Mouse (Mus musculus) left cerebral cortex, postnatal 4 days (tissue): ENCODE measurements at regions not wholly inside any gene's neighbourhood (a gene's known extent, or its start where the extent isn't known, plus 50 kb on each side); places are given as distances from the start of the nearest gene placed in this dataset.
"Not testable (repeated sequence)": the region's sequence is repeated elsewhere in the genome, so short reads cannot be mapped to it uniquely, and the experiment has no call there.

Experiments used
- DNase-seq: peaks from one replicate; pipeline ENCODE4 v3.0.0-alpha.2; 2022
- intact Hi-C: fragments of 180-260 bp; cut with DNase I; formaldehyde crosslinking; loops from one replicate; pipeline ENCODE4 v1.15.1; 2025

DNA sequence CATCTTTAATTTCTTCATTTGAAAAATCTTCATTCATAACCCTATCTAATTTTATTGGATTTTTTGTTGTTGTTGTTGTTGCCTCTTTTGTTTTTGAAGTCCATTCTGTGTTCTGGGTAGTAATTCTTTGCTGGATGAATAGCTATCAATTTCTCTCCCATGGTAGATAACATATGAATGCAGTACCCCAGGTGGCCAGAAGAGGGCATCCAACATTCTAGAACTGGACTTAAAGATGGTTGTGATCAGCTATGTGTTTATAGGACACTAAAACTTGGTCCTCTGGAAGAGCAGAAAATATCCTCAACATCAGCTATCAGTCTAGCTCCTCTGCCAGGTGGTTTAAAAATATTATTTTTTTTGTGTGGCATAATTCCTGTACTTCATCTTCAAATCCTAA is 73.0 kb downstream of the Prl2c3 start:
- DNase-seq, result peak; percentile 32
- intact Hi-C loops, result not testable (repeated sequence)

DNA sequence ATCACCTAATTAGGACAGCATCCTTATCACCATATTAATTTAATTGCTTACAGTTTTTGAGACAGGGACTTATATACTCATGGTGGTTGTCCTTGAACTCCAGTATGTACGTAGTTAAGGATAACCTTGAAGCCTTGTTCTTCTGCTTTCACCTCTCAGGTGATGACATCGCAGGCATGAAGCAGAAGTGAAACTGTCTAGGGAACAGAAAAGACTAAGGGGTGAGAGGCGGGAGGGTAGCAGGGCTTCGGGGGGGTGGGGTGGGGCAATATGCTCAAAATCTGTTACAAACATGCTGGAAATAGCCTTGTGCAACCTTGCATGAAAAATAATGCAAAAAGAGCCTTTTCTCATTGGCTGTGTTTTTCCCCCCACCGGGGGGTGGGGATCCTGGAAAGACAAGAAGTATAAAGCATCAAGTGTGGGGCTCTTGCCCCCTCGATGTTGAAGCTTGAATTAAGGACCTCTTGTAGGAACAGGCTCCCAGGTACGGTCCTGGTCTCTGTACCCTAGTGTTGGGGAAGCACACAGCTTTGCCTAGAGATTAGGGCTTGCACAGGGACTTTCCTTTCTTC is 81.8 kb downstream of the Prl2c3 start:
- intact Hi-C loops, result loop anchor here (10.0 kb wide), 1 partner anchor 727 kb away; no protein-coding TSS in a partner anchor
- not testable (repeated sequence) for DNase-seq

DNA sequence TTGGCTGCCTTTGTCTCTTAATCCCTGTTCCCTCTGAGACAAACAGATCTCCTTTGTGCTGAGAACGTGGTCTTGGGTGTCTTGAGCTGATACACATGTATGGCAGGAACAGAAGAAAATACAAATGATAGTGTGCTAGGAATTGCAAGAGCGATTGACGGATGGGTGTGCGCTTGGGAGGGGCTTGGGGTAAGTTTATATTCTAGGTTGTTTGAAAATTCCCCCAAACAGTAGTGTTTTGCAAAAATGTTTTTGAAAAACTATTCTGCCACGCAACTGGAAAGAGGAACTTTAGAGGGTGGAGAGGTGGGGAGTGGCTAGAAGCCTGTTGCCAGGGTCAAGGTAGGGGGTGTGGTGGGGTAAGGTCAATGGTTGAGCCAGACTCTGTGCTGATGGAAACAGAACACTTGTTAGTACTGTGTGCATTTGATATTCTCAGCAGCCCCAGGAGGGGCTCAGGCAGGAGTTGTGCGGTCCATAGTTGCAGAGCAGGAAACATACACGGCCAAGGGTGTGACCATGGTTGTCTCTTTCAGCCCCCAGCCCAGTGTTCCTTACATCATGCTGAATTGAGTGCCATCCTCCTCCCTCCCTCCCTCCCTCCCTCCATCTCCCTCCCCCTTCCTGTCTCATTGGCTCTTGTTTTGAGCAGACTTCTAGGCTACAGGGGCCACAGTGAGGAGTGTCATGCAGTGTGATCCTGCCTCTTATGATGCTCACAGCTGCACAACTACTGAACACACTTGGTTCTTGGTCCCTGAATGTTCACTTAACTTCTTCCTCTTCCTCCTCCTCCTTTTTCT is 88.2 kb downstream of the Prl2c3 start:
- intact Hi-C loops, result loop anchor here (10.0 kb wide), 1 partner anchor 733 kb away; no protein-coding TSS in a partner anchor
- DNase-seq, result no peak

DNA sequence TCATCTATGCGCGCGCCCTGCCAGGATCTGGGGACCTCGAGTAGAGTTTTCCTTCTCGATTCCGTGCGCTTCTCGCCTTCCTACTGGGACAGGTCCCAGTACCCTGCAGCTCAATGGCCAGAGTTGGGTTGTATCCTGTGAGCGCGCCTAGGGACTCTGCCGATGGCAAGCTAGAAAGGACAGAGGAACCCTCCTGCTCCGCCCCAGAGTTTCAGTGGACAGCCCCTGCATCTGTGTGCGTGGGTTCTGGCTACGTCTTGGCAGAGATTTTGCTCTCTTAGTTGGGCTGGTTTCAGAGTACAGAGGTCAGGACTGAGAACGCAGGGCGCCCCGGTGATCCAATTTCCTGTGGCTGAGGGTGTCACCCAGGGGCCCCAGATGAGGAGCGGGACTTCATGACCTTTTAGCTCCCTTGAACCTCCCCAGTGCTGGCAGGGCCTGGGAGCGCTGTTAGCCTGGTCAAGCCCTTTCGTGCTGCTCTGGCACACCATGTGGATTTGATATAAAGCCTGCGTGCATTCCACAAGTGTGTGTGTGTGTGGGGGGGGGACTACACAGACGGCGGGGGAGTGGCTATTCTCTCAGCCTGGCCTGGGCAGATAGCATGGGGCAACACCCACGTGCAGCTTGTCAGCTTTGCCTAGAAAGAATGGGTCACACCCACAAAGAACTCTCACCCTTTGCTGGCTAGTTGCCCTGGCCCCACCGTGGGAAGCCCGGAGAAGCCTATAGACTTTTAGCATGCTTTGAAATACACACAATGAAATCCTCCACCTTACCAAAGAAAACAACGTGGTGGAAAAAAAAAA is 96.9 kb downstream of the Prl2c3 start:
- DNase-seq, intact Hi-C loops: not testable (repeated sequence)

DNA sequence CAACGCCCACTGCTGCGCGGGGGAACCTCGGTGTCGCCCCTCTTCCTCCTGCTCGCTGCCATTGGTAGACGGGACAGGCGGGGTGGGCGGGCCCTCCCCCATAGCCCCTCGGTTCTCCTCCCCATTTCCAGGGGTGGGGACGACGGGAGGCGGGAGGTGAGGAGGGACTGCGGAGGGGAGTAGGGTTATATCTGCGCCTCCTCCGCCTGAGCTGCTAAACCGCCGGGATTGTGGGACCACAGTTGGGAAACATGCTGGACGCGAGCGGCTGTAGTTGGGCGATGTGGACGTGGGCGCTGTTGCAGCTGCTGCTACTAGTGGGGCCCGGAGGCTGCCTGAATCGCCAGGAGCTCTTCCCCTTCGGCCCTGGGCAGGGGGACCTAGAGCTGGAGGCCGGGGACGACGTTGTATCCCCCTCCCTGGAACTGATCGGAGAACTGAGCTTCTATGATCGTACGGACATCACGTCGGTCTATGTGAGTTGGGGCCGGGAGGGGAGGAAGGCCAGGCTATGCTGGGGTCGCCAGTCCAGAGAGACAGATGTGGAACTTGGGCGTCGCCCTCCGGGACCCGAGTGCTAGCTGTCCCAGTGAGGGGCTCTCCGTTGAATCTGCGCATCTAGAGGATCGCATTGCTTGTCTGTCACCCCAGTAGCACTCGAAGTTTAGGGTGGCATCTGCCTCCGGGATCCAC is 97.6 kb downstream of the Prl2c3 start:
- intact Hi-C loops, result not testable (repeated sequence)
- DNase-seq, result peak; percentile 5

DNA sequence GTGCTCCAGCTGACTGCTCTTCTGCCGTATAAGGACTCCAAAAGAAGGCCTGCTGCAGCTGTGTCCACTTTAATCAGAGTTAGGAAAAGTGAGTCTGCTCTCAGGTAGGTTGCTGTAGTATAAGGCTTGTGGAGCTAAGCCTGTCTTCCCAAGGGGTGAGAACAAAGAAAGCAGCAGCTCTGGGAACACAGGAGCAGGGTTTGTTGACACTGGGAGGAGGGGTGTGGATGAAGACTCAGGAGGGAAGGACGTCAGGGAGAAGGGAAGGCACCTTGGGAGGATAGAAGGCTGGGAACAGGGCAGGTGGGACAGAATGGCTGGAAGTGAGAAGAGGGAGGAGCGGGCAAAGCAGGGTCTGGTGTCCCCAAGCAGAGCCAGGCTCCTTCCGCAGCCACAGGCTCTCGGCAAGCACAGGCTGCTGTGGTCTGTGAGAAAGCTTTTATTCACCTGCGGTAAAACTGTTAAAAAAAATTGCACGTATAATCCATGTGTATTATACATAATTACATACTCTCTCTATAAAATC is 106.2 kb downstream of the Prl2c3 start:
- intact Hi-C loops, DNase-seq: not testable (repeated sequence)

DNA sequence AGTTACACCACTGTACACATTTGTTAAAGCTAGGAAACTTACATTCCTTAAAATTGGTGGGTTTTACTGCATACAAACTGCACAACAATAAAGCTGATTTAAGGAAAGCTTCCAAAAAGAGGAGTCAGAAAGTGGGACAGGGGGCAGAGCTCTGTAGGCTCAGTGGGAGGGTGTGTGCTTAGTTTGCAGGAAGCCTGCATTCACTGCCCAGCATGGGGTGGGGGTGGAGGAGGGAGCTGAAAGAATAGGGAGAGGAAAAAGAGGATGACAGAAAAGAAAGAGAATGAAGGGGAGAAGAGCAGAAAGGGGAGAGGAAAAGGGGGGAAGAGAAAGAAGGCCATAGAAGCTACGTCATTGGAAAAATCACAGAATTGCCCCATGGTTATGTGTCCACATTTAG is 111.1 kb downstream of the Prl2c3 start:
- intact Hi-C loops, result not testable (repeated sequence)
- DNase-seq, result peak; percentile 6

DNA sequence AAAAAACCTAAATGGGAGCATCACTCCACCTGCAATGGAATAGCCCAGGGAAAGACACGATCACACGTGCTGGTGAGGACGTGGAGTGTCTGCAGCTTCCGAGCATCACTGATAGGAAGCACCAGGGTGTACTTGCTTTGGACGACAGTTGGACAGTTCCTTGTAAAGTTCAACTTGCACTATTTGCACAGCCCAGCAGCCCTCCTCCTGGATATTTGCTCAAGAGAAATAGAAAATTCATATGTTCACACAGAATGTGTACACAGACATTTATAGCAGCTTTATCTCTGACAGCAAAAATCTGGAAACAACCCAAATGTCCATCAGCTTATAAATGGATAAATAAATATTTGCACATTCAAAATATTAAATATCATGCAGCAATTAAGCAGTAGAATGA is 111.7 kb downstream of the Prl2c3 start:
- intact Hi-C loops, DNase-seq: not testable (repeated sequence)

DNA sequence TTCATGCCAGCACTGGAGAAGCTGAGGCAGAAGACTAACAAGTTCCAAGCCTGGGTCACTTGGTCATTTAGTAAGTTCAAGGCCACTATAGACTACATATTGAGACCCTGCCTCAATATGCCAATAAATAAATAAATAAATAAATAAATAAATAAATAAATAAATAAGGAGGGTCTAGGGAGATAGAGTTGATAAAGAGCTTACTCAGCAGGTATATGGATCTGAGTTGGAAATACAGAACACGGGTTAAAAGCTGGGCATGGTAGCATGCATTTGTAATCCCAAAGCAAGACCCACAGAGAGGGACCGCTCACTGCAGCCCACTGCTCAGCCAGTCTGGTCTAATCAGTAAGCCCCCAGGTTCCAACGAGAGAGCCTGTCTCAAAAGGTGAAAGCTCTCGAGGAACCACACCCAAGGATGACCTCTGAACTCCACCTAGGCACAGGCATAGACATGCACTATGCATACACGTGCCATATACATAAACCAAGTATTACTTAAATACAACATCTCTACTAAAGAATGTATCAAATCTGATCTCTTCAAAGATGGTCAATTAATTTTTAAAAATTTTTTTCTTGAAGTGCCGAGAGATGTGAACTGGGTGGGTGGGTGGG is 115.4 kb downstream of the Ero1lb start:
- DNase-seq, intact Hi-C loops: not testable (repeated sequence)

DNA sequence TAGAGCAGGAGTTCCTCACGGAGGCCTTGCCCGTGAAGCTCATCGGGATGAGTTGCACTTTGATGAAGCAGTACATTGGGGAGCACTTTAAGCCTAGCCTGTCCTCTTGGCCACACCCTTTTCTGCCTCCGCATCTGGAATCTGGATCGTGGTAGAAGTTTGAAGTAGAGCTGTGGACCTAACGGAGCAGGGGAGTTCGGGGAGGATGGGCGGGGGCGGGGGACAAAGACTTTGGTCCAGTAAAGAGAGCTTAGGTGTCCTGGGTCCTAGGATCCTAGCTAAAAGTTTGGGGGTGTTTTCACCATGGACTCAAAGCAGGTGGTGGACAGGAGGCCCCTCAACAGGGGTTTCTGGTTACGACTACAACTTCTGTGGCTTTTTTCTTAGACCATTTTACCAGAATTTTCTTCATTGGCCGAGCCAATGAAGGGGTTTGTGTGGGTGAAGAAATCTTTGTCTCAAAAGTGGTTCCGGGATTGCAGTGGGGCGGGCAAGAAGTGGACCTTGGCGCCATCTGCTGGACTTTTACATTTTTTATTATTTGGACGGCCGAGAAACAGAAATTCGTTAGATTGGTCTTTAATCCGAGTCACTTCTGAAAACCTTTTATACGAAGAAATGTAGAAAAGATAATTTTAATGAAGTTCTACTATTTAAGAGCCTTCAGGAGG is 114.7 kb downstream of the Ero1lb start:
- peak; percentile 21 for DNase-seq
- intact Hi-C loops, result not testable (repeated sequence)

DNA sequence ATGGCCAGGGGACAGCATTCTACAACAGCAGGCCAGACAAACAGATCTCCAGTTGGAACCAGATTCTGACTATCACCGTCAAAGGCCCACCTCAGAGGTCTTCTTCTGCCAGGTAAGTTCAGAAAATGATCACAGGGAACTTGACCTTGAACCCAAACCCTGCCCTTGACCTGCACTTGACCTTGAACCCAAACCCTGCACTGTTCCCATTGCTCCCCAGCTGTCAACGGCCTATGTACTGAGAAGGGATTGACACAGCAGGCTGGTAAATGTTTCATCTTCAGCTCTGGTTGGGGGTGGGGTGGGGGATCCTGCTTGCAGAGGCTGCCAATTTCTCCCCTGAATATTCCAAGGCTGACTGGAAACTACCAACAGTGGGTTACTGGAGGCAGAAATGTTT is 111.7 kb downstream of the Ero1lb start:
- no peak for DNase-seq
- intact Hi-C loops, result loop anchor here (5.0 kb wide), 1 partner anchor 205 kb away; no protein-coding TSS in a partner anchor

DNA sequence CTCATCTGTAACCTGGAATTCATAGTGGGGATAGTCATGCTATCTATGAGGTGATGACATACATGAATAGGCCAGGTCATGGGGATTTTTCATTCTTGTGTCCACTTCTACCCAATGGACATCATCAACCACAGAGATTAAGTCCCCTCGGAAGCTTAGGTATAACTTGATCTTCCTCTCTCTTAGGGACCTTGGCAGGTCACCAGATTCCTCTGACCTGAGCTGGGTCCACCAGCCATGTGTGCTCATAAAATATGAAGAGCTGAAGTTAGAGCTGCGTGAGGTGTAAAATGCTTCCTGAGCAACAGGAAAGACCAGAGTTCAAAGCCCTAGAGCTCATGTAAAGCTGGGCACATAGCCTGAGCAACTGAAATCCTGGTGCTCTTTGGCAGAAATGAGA is 105.3 kb downstream of the Ero1lb start:
- intact Hi-C loops, result not testable (repeated sequence)

DNA sequence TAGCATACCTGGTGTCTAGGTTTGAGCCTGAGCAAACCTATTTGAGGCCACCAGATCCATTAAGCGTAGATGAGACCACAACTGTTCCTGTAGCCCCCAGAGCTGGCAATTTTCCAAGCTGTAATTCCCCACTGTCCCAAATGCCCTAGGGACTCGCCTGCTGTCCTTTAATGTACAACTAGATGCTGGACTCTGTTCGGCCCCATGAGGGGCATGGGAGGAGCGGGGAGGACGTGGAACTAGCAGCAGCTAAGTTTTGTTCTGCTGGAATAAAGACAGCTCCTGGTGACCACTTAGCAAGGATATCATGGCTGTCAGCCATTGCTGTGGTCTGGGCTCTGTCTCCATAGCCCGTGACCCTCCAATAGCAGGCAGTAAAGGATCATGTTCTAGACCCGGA is 103.1 kb downstream of the Ero1lb start:
- intact Hi-C loops, DNase-seq: not testable (repeated sequence)

More for the DNA sequence above, 105.3 kb downstream of the Ero1lb start:
- DNase-seq, result not testable (repeated sequence)

DNA sequence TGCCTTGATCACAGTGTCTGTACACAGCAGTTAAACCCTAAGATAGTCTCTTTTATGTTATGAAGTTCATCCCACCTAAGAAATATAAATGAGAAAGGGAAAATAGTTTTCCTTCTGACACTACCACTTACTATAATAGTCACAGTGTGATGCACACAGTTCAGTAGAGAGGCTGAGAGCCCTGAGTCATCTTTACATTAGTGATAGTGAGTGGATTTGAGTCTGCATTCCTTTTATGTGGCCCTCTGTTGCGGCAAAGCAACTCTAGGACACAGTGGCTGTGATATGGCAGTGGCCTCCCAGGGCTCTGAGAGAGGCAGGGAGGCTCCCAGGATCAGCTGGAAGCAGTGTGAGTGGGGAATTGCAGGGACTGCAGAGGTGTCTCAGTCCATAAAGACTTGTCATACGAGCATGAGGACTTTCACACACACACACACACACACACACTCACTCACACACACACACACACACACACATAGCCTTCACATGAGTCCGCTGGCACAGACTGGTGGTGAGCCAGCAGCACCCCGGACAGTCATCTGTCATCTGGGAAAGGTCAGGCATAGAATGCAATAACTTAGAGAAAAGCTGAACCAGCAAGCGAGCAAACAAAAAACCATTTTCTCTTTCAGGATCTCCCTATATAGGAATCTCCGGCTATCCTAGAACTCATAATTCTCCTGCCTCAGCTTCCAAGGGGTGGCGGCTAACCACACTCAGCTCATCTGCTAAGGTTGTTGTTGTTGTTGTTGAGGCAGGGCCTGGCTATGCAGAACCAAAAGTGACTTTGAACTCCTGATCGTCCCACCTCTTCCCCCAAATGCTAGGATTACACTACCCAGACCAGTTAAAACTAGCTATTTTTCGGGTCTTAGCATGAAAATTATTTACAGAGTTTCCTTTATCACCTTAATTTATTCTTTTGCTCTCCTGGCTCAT is 102.3 kb downstream of the Ero1lb start:
- intact Hi-C loops, DNase-seq: not testable (repeated sequence)

DNA sequence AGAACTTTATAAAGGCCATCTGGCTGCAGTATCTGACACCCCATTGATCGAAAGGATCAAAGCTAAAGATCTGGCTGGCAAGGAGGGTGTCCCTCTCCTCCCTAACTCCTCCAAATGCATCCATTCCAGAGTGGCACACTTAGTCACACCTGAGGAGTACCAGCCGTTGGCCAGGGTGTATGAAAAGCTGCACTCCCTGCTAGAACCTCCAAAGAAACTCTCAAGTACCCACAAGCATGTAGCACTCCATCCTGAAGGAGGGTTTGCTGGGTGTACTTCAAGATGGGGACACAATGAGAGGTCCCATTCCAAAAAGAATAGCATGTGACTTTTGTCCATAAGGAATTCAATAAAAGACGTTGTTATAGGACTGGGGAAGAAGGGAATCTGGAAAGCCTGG is 100.4 kb downstream of the Ero1lb start:
- DNase-seq, intact Hi-C loops: not testable (repeated sequence)
